Mouse (Mus musculus) small intestine, adult 2 months (tissue): ENCODE results near the gene Gm8369. TPM values are rescaled to one million over a fixed set of nuclear protein-coding genes. Genes with fewer than 3 reads are reported as not detected.
"Not testable (repeated sequence)": the region's sequence is repeated elsewhere in the genome, so short reads cannot be mapped to it uniquely, and the experiment has no call there.

Experiments
- H3K27ac ChIP-seq: fragments of 200-500 bp; 2 replicates; pipeline ENCODE4 v1.5.1; 2012; ENCODE audit warnings: low read depth, low read length, control low read depth, inconsistent platforms; ENCODE audit not compliant: insufficient read depth
- H3K27me3 ChIP-seq: fragments of 200-500 bp; 2 replicates; pipeline ENCODE4 v1.6.1; 2012; ENCODE audit warnings: mild to moderate bottlenecking, moderate library complexity, low read length, inconsistent platforms; ENCODE audit not compliant: control insufficient read depth, insufficient read depth
- H3K36me3 ChIP-seq: fragments of 200-500 bp; 2 replicates; pipeline ENCODE4 v1.6.1; 2012; ENCODE audit warnings: mild to moderate bottlenecking, low read length, control low read depth, inconsistent platforms; ENCODE audit not compliant: control insufficient read depth, insufficient read depth
- H3K4me1 ChIP-seq: fragments of 200-500 bp; 2 replicates; pipeline ENCODE4 v1.6.1; 2012; ENCODE audit warnings: low read length, inconsistent platforms, mixed read lengths; ENCODE audit not compliant: control insufficient read depth, insufficient read depth, insufficient read length
- H3K4me3 ChIP-seq: fragments of 200-500 bp; 2 replicates; pipeline ENCODE4 v1.5.1; 2012; ENCODE audit warnings: low read depth, mild to moderate bottlenecking, control low read depth, inconsistent platforms, low read length, moderate library complexity
- CTCF ChIP-seq: fragments of 200-500 bp; IDR thresholded peaks from 2 replicates; pipeline ENCODE4 v1.5.1; 2012; ENCODE audit warnings: low read depth, mild to moderate bottlenecking, control low read depth, inconsistent platforms, low read length, moderate library complexity, mixed read lengths; ENCODE audit not compliant: insufficient replicate concordance, insufficient read length; ENCODE audit errors: extremely low read depth
- POLR2A ChIP-seq: fragments of 200-500 bp; IDR thresholded peaks from 2 replicates; pipeline ENCODE4 v1.6.1; 2012; ENCODE audit warnings: low read depth, mild to moderate bottlenecking, control low read depth, inconsistent platforms, low read length, moderate library complexity
- WGBS: fragments of 180-500 bp; shearing (Covaris S2); methylation state at CpG from one replicate; pipeline ENCODE4 v1.1.7; 2018; 5-methylcytosine and 5-hydroxymethylcytosine counted together
- polyA plus RNA-seq: library from polyadenylated mRNA; depleted of rRNA; stranded (reverse); fragments of >200 nt; gene quantifications from 2 replicates; pipeline ENCODE4 v1.2.3, GENCODE M21; 2012

Gene Gm8369
- polyA plus RNA-seq, 1 experiment: 0.82 TPM

DNA sequence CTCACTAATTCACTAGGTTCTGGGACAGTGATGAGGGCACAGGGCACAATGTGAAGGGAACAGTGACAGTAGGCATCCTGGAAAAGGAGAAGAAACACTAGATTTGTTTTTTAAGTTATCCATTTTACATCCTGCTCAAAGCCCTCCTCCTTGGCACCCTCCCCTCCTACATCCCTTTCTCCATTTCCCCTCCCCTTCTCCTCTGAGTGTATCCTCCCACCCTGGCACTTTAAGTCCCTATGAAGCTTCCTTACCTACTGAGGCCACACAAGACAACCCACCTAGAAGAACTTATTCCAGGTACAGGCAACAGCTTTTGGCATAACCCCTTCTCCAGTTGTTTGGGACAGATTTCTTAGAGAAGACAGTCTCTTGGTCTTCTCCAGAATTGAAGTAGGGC is 30.5 kb downstream of the Gm8369 start, which contains the start of gene Ms4a6b:
Ms4a6b (plus strand) TSS at position 267 of the 400 bp plus-strand sequence.
- Histone ChIP-seq H3K27ac (no peak within 1 kb of the TSS; the same call in 1 of the 2 replicates), H3K4me3 (no peak within 1 kb of the TSS), H3K27me3 (no peaks in the 10 kb centered on the region), H3K36me3 (no peaks in the 10 kb centered on the region), H3K4me1 (0 out of 2 replicates have a peak, but pooled peaks cover 3% of the 10 kb centered on the region)
- TF ChIP-seq POLR2A (no peak), CTCF (no peak)

DNA sequence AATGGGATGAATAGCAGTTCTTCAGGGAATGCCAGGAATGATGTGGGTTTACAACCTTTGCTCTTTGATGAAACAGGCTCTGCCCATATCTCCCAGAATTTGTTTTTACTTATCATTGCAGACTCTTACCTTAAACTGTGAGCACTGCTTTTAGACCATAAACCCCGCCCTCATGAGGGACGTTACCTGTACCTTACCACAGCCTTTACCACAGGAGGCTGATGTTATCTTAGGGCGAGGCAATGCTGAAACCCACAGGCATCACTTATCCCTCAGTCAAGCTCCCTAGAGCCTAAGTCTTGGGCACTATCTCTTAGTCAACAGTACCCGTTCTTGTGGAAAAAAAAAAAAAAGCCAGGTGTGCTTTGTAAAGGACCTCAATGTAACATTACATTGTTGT is 31.1 kb downstream of the Gm8369 start:
- Histone ChIP-seq H3K4me3 (no peak overlapping the region), H3K4me1 (0 out of 2 replicates have a peak, but pooled peaks cover 3% of the 10 kb centered on the region)

GRCm38 (mm10) chr19:11517373-11517772 is 31.6 kb downstream of the Gm8369 start:
- H3K36me3 ChIP-seq, H3K4me3 ChIP-seq, H3K27ac ChIP-seq, H3K4me1 ChIP-seq, H3K27me3 ChIP-seq: not testable (repeated sequence)
- 35% methylated on average over 1 of the region's 1 CpGs for WGBS

More for the DNA sequence above, 31.1 kb downstream of the Gm8369 start:
- 26% methylated on average over 4 of the region's 4 CpGs for WGBS
- H3K27ac ChIP-seq: no peak overlapping the region; the same call in 1 of the 2 replicates
- H3K36me3 ChIP-seq: no peaks in the 10 kb centered on the region
- TF ChIP-seq POLR2A: no peak
- no peak for TF ChIP-seq CTCF
- no peaks in the 10 kb centered on the region for H3K27me3 ChIP-seq

DNA sequence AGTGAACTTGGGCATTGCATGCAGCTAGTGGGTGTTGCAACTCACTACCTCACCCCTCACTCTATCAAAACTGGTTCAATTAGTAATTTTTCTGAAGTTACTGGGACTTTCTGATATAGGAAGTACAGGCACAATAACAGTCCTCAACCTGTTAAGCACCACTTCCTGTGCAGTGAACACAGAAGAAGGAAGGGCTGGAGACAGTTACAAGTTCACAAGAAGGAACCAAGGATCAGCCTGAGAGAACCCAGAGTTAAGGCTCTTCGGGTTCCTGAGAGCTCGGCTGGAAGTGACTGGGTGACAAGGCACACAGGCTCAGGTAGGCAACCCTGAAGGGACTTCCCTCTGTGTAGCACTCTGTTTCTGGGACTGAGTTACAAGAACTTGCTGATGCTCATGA is 32.6 kb downstream of the Gm8369 start:
- WGBS: 74% methylated on average over 2 of the region's 2 CpGs
- H3K27me3 ChIP-seq, H3K36me3 ChIP-seq, H3K4me1 ChIP-seq: not testable (repeated sequence)
- H3K27ac ChIP-seq: 0 out of 2 replicates have a peak overlapping the region, but pooled peaks have one; percentile 2
- H3K4me3 ChIP-seq: peak overlapping the region; percentile 38

GRCm38 (mm10) chr19:11520146-11520545 is 34.4 kb downstream of the Gm8369 start:
- no peaks in the 10 kb centered on the region for H3K36me3 ChIP-seq
- TF ChIP-seq CTCF (no peak), POLR2A (no peak)
- no peaks in the 10 kb centered on the region for H3K27me3 ChIP-seq
- H3K4me1 ChIP-seq: 0 out of 2 replicates have a peak, but pooled peaks cover 3% of the 10 kb centered on the region
- H3K27ac ChIP-seq: no peak overlapping the region
- 86% methylated on average over 3 of the region's 3 CpGs for WGBS
- H3K4me3 ChIP-seq: no peak overlapping the region; the same call in 1 of the 2 replicates

GRCm38 (mm10) chr19:11533421-11533820 is 47.7 kb downstream of the Gm8369 start:
- no peaks in the 10 kb centered on the region for H3K27me3 ChIP-seq
- H3K4me3 ChIP-seq: no peak overlapping the region
- H3K27ac ChIP-seq: no peak overlapping the region
- 93% methylated on average over 1 of the region's 1 CpGs for WGBS
- no peaks in the 10 kb centered on the region for H3K4me1 ChIP-seq
- TF ChIP-seq CTCF: no peak
- no peak for TF ChIP-seq POLR2A
- no peaks in the 10 kb centered on the region for H3K36me3 ChIP-seq

GRCm38 (mm10) chr19:11533888-11534445 is 48.2 kb downstream of the Gm8369 start:
- no peak overlapping the region for H3K4me3 ChIP-seq
- H3K27ac ChIP-seq: no peak overlapping the region
- no peaks in the 10 kb centered on the region for H3K36me3 ChIP-seq
- no peak for TF ChIP-seq POLR2A
- TF ChIP-seq CTCF: no peak
- no peaks in the 10 kb centered on the region for H3K27me3 ChIP-seq
- WGBS: 59% methylated on average over 2 of the region's 2 CpGs
- H3K4me1 ChIP-seq: no peaks in the 10 kb centered on the region

- Histone ChIP-seq H3K4me3 (peak within 1 kb of the TSS; percentile 47), H3K27ac (peak within 1 kb of the TSS; percentile 69), H3K27me3 (no peaks in the 10 kb centered on the region), H3K36me3 (no peaks in the 10 kb centered on the region), H3K4me1 (no peaks in the 10 kb centered on the region)
- TF ChIP-seq POLR2A: no peak
- TF ChIP-seq CTCF: no peak
- 22% methylated on average over 7 of the region's 7 CpGs for WGBS
Measured at GRCm38 (mm10) chr19:11536593-11536992, 50.9 kb downstream of the Gm8369 start, which contains the start of gene Ms4a4d. Gene Ms4a4d, plus strand, starts transcription at chr19:11536801.
